Mouse (Mus musculus): ENCODE results near the gene Uvssa. TPM values are rescaled to one million over a fixed set of nuclear protein-coding genes. Genes with fewer than 3 reads are reported as not detected.

Gene Uvssa
- polyA plus RNA-seq, 1 experiment from 2014 or later: 8.7 TPM

DNA sequence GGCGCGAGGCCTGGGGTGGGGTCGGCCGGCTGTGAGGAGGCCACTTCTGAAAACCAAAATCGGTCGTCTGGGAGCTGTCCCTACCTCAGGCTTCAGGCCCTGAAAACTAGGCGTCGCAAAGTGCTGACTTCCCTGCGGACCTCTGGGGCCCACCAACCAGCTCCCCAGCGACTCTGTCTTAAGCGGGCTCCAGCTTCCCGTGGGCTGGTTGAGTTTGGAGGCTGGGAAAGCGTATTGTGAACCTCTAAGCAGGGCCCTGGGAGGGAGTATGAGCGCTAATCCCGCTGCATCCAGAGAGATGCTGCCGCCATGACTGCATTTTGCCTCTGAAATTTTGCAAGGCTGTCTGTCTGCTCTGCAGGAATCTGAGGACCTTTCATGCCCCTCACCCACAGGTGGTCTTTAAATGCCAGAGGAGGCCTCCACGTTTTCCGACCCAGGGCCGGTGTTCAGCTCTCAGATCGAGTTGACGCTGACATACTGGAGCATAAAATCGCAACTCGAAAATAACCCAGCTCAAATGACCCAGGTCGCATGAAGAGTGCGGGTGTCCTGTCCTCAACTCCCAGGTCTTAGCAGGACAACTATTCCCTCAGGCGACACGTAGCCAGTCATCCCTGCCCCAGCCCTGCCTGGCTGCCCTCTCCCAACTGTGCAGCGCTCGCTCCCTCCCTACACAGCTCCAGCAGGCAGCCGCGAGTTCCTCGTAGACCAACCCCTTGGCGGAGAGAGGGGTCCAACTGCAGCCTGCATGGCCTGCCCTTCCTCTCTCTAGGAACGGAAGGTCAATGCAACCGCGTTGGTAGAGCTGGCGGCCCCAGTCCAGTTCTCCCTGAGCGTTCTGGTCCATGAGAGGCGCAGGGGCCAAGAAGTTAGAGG, 53.9 kb downstream of the Uvssa start:
- Histone ChIP-seq H3K4me2 (no peak overlapping the region), H3K9me3 (no peaks in the 10 kb centered on the region), H3K27ac (no peak overlapping the region), H3K27me3 (replicated peaks) (peaks cover 96% of the 10 kb centered on the region), H3K4me3 (replicated peaks) (no peak overlapping the region), H3K9ac (no peak overlapping the region), H3K36me3 (no peaks in the 10 kb centered on the region), H3K4me1 (peaks cover 25% of the 10 kb centered on the region)
- ATAC-seq (ENCODE audit: insufficient read depth, low FRiP score, low read depth): no peak
- WGBS: 1% methylated on average over 39 of the region's 39 CpGs

DNA sequence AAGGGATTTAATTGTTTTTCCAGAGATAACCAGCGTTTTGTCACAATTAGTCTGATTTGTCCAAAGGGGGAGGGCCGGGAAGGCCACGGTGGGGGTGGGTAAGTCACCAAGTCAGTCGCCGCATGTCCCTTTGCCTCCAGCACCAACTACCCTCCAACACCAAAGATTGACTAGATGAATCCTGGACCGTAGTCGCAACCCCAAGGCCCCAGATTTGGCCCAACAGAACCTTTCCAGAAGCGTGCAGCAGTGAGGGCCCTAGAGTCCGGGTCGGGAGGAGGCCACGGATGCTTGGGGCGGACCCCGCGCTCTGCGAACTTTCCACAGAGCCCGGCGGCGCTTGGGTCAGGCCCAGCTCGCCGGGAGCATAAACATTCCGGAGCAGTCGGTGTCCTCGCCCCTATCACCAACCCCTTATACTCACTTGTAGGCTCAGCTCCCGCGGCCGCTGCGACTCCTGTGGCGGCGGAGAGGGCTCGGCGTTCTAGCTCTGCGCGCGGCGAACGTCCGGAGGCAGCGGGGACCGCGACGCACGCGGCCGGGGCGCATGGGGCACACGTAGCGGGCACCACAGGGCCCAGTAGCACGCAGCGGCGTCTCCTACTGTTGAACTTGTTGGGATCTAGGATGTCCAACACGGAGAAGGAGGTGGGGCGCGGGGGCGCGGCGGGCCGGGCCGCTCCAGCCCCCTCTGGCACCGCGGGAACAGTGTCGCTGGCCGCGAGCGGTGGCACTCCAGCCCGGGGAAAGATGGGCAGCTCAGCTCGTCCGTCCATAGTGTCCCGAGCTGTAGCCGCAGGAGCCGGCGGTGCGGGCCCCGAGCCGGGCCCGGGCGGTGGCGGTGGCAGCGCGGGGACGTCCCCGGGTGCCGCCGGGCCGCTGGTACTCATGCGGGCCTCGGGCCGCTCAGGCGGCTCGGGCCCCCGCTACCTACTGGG, 55.1 kb downstream of the Uvssa start, which contains the start of gene Nkx1-1:
Nkx1-1 (minus strand) TSS at position 776 of the 938 bp plus-strand sequence.
- no peak within 1 kb of the TSS for H3K9ac ChIP-seq
- no peak within 1 kb of the TSS for H3K27ac ChIP-seq
- peaks cover 25% of the 10 kb centered on the region for H3K4me1 ChIP-seq
- no peak for ATAC-seq (ENCODE audit: insufficient read depth, low FRiP score, low read depth)
- peak within 1 kb of the TSS; percentile 8 for H3K4me3 ChIP-seq (replicated peaks)
- peak within 1 kb of the TSS; percentile 44 for H3K4me2 ChIP-seq
- WGBS: under 1% methylated on average over 86 of the region's 90 CpGs
- no peaks in the 10 kb centered on the region for H3K36me3 ChIP-seq
- peaks cover 99% of the 10 kb centered on the region for H3K27me3 ChIP-seq (replicated peaks)
- H3K9me3 ChIP-seq: no peaks in the 10 kb centered on the region

DNA sequence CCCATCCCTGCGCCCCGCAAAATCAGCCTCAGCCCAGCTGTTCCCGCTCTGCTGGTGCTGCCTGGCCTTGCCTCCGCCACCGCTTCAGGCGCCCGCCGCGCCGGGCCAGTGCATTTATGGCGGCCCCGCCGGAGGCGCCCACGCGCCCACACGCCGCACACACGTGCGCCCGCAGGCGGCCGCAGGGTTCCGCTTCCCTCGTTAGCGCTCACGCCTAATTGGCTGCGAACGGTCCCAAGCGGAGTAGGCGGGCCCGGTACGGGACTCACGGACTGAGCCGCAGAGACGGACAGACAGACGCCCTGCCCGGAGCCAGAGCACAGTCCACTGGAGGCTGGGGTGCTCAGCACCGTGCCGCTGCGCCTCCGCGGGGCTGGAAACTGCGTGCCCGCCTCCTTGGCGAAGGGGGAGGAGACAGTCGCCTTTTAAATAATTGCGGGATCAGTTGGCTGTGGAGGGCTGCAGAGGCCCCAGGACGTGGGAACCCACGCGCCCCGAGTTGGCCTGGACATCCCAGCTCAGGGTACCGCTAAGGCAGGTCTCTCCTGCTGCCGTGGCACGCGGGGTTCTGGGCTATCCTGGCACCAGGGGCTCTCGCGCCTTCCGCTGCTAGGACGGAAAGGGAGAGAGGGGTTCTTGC, 55.9 kb downstream of the Uvssa start:
- peak overlapping the region; percentile 8 for H3K4me3 ChIP-seq (replicated peaks)
- H3K27ac ChIP-seq: no peak overlapping the region
- H3K27me3 ChIP-seq (replicated peaks): peaks cover 91% of the 10 kb centered on the region
- ATAC-seq (ENCODE audit: insufficient read depth, low FRiP score, low read depth): no peak
- peaks cover 25% of the 10 kb centered on the region for H3K4me1 ChIP-seq
- no peak overlapping the region for H3K9ac ChIP-seq
- H3K4me2 ChIP-seq: peak overlapping the region; percentile 44
- WGBS: 1% methylated on average over 60 of the region's 60 CpGs
- no peaks in the 10 kb centered on the region for H3K36me3 ChIP-seq
- H3K9me3 ChIP-seq: no peaks in the 10 kb centered on the region

DNA sequence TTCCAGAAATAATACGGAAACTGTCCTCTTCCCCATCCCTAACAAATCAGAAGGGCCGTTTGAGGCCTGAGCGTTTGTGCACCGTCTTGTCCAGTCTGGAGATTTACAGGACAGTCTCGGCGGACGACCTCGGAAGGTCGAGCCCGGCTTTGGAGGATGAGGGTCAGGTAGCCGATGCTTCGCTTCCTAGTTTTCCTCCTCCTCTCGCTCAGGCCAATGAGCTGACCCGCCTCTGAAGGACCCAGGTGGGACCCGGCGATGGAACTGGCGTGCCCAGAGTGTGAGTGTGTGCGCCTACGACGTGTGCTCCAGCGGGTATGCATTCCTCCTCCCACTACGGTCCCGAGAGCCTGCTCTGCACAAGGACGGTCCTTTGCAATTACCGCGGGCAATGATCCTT, 56.8 kb downstream of the Uvssa start:
- no peak overlapping the region for H3K4me3 ChIP-seq (replicated peaks)
- 3% methylated on average over 26 of the region's 26 CpGs for WGBS

DNA sequence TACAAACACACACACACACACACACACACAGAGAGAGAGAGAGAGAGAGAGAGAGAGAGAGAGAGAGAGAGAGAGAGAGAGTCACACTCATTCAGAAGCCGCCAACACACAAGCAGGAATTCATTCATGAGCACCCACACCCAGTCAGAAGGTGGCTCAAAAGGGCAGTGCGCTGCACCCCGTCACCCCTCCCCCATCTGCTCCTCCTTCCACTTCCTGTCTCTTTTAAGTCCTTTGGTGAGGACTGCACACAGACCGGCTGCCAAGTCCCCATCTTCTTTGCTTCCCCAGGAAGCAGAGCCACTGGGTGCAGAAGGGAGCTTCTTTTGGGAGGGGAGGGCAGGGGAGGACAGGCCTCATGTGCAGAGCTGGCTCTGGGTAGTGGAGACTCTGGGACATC, 57.6 kb downstream of the Uvssa start:
- 4% methylated on average over 4 of the region's 4 CpGs for WGBS
- no peak overlapping the region for H3K27ac ChIP-seq
- H3K9ac ChIP-seq: no peak overlapping the region
- no peak for ATAC-seq (ENCODE audit: insufficient read depth, low FRiP score, low read depth)
- peaks cover 18% of the 10 kb centered on the region for H3K4me1 ChIP-seq
- no peaks in the 10 kb centered on the region for H3K9me3 ChIP-seq
- H3K36me3 ChIP-seq: no peaks in the 10 kb centered on the region
- H3K4me3 ChIP-seq (replicated peaks): no peak overlapping the region
- peaks cover 80% of the 10 kb centered on the region for H3K27me3 ChIP-seq (replicated peaks)
- H3K4me2 ChIP-seq: no peak overlapping the region

More for the DNA sequence above, 56.8 kb downstream of the Uvssa start:
- Histone ChIP-seq H3K27me3 (replicated peaks) (peaks cover 82% of the 10 kb centered on the region), H3K9me3 (no peaks in the 10 kb centered on the region), H3K27ac (no peak overlapping the region), H3K4me2 (no peak overlapping the region), H3K4me1 (peaks cover 25% of the 10 kb centered on the region), H3K9ac (no peak overlapping the region), H3K36me3 (no peaks in the 10 kb centered on the region)
- ATAC-seq (ENCODE audit: insufficient read depth, low FRiP score, low read depth): no peak

DNA sequence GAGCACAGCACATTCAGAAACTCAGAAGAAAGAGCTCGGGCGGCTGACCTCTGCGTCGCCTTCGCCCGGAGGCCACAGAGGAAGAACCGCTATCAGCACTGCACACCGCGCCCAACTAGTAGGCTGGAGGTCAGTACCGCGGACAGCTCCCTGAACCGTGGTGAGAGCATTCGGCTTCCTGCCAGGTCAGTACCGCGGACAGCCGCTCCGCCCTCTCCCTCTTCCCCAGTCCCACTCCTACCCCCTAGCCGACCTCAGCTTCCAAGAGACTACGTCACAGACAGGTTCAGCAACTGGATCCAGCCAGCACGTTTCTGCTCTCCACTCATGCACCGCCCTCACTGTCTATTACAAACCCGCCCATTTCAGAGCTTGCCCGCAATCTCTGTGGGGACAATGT, 59.9 kb downstream of the Uvssa start:
- no peak overlapping the region for H3K4me2 ChIP-seq
- no peak overlapping the region for H3K4me3 ChIP-seq (replicated peaks)
- H3K9me3 ChIP-seq: no peaks in the 10 kb centered on the region
- no peak overlapping the region for H3K27ac ChIP-seq
- H3K36me3 ChIP-seq: no peaks in the 10 kb centered on the region
- H3K27me3 ChIP-seq (replicated peaks): peaks cover 77% of the 10 kb centered on the region
- H3K4me1 ChIP-seq: peaks cover 21% of the 10 kb centered on the region
- no peak overlapping the region for H3K9ac ChIP-seq
- ATAC-seq (ENCODE audit: insufficient read depth, low FRiP score, low read depth): peak; percentile 86
- WGBS: 1% methylated on average over 23 of the region's 23 CpGs

DNA sequence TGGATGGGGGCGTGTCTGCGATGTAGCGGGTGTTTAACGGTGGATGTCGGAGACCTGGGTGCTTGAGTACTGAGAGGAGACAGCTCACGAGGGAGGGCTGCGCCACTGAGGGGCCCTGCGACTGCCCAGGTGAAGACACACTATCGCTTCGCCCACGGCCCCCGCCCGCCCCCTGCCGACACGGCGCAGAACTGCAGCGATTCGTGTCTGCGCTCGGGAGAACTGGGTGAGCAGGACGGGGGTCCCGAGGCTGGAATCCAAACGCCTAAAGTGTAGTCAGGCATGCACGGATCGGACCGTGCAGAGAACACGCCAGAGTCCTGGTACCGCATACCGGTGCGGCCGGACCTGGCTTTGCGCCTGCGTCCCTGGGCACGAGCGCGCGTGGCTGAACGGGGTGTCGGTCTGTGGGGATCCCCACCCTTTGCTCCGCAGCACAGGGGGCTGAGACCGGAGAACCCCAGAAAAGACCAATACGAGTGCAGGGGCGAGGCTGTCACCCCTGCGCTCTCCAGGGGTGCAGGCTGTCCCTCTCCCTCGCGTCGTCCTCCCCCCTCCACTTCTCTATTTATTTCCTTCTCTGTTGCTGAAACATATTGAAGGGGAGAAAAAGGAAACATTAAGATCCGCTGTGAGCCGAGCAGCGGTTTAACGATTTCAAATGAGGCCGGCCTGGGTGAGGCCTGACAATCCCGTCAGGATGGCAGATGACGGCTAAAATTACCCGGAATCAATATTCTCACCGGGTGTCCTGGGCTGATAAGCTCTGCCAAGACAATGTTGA, 64.8 kb downstream of the Uvssa start:
- Histone ChIP-seq H3K9ac (no peak overlapping the region), H3K9me3 (no peaks in the 10 kb centered on the region), H3K4me1 (peaks cover 7% of the 10 kb centered on the region; the same call in 1 of the 2 replicates), H3K36me3 (no peaks in the 10 kb centered on the region), H3K4me3 (replicated peaks) (peak overlapping the region; percentile 23), H3K27ac (no peak overlapping the region), H3K27me3 (replicated peaks) (peaks cover 49% of the 10 kb centered on the region), H3K4me2 (peak overlapping the region; percentile 54)
- ATAC-seq (ENCODE audit: insufficient read depth, low FRiP score, low read depth): no peak
- 5% methylated on average over 56 of the region's 56 CpGs for WGBS

DNA sequence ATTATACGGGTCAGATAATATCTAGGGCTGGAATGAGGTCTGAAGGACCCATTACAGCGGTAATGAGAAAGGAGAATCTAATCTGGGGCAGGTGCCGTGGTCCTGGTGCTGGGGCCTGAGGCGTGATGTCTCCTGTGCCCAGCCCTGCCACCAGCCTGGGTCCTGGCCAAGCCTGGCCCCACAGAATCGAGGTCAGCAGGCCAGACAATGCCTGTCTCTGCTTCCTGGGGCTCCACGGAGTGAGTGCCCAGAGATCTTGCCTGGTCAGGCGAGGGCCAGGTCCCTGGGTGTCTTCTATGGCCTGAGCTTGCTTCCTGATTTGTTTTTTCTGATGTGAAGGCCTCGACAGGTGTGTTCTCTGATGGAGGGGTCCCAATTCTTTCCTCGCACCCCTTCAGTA, 65.4 kb downstream of the Uvssa start:
- H3K4me1 ChIP-seq: peaks cover 7% of the 10 kb centered on the region; the same call in 1 of the 2 replicates

DNA sequence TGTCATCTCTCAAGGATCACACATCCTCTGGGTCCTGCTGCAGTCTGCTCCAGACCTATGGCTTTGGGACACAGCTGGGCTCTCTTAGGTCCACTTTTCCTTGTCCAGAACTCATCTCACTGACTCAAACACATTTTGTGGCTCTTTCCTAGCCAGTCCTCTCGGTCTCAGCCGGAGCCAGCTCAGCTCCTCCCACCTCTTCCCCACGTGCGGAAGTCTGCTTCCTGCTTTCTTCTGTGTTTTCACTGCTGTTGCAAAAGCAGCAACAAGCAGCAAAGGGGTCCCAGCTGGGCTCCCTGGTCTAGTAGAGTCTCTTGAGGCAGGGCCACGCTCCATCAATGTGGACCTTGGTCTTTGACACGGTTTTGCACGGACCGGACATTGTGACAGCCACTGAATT, 77.4 kb downstream of the Uvssa start:
- H3K36me3 ChIP-seq: no peaks in the 10 kb centered on the region
- WGBS: 48% methylated on average over 8 of the region's 8 CpGs
- no peak overlapping the region for H3K4me3 ChIP-seq (replicated peaks)
- H3K9ac ChIP-seq: no peak overlapping the region
- no peak overlapping the region for H3K4me2 ChIP-seq
- no peaks in the 10 kb centered on the region for H3K27me3 ChIP-seq (replicated peaks)
- H3K27ac ChIP-seq: no peak overlapping the region
- ATAC-seq (ENCODE audit: insufficient read depth, low FRiP score, low read depth): no peak
- H3K4me1 ChIP-seq: no peaks in the 10 kb centered on the region
- no peaks in the 10 kb centered on the region for H3K9me3 ChIP-seq

More for the DNA sequence above, 65.4 kb downstream of the Uvssa start:
- Histone ChIP-seq H3K9me3 (no peaks in the 10 kb centered on the region), H3K27ac (no peak overlapping the region), H3K36me3 (no peaks in the 10 kb centered on the region), H3K9ac (no peak overlapping the region), H3K27me3 (replicated peaks) (peaks cover 47% of the 10 kb centered on the region), H3K4me2 (no peak overlapping the region), H3K4me3 (replicated peaks) (no peak overlapping the region)
- WGBS: 55% methylated on average over 9 of the region's 9 CpGs
- ATAC-seq (ENCODE audit: insufficient read depth, low FRiP score, low read depth): no peak

DNA sequence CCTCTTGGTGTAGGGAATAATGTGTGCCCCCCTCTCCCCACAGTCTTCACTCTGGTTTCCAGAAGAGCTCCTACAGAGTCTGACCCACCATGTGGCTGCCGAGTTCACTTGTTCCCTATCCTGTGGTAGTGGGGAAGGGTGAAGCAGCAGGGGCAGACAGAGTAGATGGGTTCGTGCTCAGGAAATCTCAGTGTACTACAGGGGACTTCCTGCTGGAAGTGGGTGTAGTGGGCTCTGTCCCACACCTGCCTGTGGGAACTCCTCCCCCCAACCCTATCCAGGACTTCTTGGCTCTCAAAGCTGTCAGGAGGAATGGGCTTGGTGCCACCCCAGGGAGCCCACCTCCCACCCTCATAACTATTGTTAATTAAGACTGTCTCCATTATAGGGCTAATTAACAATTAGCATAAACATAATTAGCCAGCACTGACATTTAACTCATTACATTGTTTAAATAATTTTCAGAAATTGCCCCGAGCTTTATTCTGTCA, 79.8 kb downstream of the Uvssa start:
- Histone ChIP-seq H3K4me1 (no peaks in the 10 kb centered on the region), H3K9me3 (no peaks in the 10 kb centered on the region), H3K4me2 (no peak overlapping the region), H3K36me3 (no peaks in the 10 kb centered on the region), H3K27ac (no peak overlapping the region), H3K27me3 (replicated peaks) (no peaks in the 10 kb centered on the region), H3K9ac (no peak overlapping the region), H3K4me3 (replicated peaks) (no peak overlapping the region)
- ATAC-seq (ENCODE audit: insufficient read depth, low FRiP score, low read depth): no peak
- 58% methylated on average over 3 of the region's 3 CpGs for WGBS

DNA sequence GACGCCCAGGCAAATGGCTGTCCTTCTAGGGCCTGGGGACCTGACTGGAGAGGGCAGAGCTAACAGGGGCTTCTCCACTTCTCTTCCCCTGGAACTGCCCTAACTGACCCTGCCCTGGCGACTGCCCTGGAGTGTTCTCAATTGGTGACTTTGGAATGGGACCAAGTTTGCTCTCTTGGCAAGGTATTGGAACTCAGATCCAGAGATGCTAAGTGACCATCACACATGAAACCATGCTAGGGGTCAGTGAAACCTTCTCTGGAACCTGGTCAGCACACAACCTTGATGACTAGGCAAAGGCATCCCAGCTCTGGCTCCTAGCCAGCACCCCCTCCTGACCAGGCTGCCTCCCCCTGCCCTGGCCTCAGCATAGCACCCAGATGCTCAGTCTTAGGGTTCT, 80.8 kb downstream of the Uvssa start:
- no peaks in the 10 kb centered on the region for H3K9me3 ChIP-seq
- no peak overlapping the region for H3K27ac ChIP-seq
- no peak overlapping the region for H3K9ac ChIP-seq
- ATAC-seq (ENCODE audit: insufficient read depth, low FRiP score, low read depth): no peak
- H3K27me3 ChIP-seq (replicated peaks): no peaks in the 10 kb centered on the region
- no peaks in the 10 kb centered on the region for H3K36me3 ChIP-seq
- no peak overlapping the region for H3K4me2 ChIP-seq
- H3K4me3 ChIP-seq (replicated peaks): no peak overlapping the region
- H3K4me1 ChIP-seq: no peaks in the 10 kb centered on the region
- 62% methylated on average over 2 of the region's 2 CpGs for WGBS

All from stomach, embryonic 15.5 days (tissue).